Mouse (Mus musculus) gastrocnemius, postnatal 4 days (tissue): Measurements from ENCODE around the gene Pdk1. TPM values are rescaled to one million over a fixed set of nuclear protein-coding genes. Genes with fewer than 3 reads are reported as not detected.
"Not testable (repeated sequence)": the region's sequence is repeated elsewhere in the genome, so short reads cannot be mapped to it uniquely, and the experiment has no call there.

Source experiments
- DNase-seq, 2 experiments: peaks; one replicate each; pipeline ENCODE4 v3.0.0; 2021 to 2022; ENCODE audit warnings: low spot score in 2 of 2, mixed read lengths in 2 of 2
- total RNA-seq, 2 experiments: library from RNA; stranded (reverse); gene quantifications; 2 replicates each; pipeline ENCODE4 v1.2.3; 2021

Gene Pdk1
- total RNA-seq, 2 experiments from 2014 or later, result 54.3 to 56.0 TPM

DNA sequence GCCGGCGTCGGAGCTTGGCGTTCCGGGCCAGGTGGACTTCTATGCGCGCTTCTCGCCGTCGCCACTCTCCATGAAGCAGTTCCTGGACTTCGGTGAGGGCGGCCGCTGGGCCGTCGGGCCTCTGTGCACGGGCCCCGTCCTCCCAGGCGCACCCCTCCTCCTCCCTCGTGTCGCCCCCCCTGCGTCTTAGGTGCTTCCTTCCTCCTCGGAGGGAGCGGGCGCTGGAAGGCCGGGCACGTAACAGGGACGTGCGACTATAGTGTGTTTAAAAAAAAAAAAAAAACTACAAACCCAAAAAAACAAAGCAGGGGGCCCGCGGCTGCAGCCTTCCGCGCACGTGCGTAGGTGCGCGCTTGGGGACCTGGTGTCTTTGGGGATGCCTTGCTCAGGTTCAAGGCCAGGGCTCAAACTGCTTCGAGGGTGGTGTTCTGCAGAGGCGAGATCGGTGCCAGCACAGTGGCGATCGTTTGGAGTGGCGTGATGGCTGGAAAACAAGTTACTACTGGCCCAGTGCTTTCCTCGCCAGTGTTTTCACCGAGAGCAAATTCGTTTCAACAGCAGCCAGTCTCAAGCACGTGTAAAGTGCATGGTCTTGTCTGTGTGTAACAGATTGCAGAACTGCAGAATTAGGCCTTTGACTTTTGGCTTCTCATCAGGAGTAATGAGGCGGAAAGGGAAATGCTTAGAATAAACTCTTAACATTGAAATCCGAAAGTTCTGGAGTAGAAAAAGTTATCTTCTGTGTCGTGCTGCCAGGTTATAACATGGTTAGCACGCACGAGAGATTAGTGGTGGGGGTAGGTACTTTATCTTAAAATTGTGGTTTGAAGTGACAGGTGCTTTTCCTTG lies 674 bp downstream of the Pdk1 start:
- DNase-seq, result peak; percentile 34 to 40

DNA sequence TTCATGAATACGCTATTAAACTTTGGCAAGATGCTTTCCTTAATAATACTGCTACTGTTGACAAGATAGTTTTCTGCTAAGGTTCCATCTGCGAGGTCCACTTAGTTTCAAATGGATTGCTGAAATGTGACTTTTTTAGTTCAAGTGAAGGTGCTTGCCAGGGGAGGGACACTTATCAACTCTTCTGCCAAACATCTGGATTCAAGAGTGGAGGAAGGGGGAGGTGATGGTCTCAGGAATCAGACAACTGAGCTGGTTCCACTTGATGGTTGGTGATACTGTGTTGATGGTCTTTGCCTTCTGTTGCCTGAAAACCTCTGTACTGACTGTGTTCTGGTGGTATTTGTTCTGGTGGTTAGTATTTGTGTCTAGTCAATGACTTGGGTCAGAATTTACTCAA lies 1.4 kb downstream of the Pdk1 start:
- no peak for DNase-seq

DNA sequence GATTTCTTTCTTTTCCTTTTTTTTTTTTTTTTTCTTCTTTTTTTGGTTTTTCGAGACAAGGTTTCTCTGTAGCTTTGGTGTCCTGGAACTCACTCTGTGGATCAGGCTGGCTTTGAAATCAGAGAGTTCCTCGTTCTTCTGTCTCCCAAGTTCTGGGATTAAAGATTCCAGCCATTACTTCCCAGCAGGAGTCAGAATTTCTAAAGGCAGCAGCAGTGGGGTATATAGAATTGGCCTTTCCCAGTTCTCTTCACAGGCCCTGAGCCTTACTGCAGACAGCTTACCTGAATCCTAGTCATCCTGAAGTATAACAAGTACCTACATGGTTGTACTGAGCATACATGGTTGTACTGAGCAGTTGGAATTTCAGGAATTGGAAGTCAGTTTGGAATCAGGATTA lies 1.8 kb downstream of the Pdk1 start:
- no peak for DNase-seq

DNA sequence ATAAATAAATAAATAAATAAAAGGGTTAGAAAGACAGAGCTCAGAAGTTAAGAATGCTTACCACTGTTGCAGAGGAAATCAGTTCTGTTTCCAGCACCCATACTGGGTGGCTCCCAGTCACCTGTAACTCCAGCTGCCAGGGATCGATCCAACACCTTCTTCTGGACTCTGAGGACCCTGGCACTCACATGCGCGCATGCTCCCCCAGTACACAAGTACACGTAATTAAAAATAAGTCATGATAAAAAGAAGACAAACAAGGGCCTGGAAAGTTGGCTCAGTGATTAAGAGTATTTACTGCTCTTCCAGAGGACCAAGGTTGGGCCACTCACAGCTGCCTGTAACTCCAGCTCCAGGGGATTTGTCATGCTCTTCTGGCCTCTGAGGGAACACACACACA lies 4.8 kb downstream of the Pdk1 start:
- DNase-seq, result no peak

DNA sequence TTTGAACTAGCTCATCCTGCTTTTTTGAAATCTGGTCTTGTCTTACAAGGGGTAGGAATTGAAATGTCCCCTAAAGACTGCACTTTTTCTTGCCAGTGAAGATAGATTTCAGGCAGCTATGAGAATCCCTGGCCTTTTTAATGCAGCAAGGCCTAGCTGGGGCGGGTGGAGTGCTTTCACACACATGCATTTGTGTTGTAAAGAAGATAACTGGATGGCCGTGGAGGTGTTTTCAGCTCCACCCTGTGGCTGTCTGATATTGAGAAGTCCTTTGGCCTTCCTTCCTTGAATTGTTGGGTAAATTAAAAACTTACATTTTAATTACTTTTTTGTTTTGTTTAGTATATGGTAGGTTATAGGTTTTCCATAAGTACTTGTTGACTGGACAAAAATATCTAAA lies 5.4 kb downstream of the Pdk1 start:
- no peak for DNase-seq

DNA sequence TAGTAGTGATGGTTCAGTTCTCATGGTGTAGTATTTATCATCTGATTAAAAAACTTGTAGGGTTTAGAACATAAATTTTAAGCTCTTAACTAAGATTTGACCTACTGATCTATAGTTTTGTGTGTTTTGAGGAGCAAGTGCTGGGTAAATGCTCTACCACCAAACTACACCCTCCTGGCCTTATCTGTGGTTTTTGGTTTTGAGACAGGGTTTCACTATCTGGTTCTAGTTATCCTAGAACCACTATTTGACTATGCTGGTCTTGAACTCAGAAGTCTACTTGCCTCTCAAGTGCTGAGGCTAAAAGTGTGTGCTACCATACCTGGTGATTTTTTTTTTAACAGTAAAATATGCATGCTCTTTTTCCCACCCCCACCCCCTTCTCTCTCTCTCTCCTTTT lies 5.9 kb downstream of the Pdk1 start:
- no peak for DNase-seq

DNA sequence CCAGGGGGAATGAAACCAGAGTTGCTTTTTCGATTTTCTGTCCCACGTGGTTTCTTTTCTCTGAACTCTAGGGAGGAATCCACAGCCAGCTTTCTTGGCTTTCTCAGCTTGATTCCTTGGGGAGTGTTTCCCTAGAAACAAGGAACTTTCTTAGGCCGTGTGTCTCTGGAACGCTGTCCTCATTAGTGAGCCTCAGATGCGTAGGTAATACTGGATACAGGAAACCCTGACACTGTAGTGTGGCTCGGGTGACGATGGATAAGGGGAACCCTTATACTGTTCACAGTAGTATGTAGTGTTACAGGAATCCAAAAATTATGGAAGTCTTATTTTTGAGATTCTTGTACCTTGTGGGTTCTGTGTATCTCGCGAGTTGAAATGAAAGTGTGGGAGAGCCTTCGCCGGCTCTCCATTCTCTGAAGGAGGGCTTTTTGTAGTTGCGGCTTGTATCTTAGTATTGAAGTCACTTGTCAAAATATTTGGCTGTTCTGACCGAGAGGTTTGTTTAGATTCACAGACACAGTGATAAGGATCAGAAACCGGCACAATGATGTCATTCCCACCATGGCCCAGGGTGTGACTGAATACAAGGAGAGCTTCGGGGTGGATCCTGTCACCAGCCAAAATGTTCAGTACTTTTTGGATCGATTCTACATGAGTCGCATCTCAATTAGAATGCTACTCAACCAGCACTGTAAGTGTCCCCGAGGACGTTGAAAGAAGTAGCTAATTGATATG lies 10.1 kb downstream of the Pdk1 start:
- no peak for DNase-seq

DNA sequence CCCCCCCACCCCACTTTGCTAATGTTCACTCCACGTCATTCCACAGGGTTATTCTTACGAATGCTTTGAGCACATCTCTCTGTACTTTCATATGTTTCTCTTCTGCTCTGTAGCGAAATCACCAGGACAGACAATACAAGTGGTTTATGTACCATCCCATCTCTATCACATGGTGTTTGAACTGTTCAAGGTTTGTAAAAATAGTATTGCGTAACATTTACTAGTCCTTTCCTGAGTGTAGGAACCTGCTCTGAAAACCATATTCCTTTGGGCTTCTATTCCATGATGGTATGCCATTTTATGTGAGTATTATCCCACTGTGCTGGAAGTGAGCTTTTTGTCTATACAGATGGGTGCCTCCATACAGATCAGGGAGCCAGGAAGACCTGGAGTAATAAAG lies 14.2 kb downstream of the Pdk1 start:
- no peak for DNase-seq

DNA sequence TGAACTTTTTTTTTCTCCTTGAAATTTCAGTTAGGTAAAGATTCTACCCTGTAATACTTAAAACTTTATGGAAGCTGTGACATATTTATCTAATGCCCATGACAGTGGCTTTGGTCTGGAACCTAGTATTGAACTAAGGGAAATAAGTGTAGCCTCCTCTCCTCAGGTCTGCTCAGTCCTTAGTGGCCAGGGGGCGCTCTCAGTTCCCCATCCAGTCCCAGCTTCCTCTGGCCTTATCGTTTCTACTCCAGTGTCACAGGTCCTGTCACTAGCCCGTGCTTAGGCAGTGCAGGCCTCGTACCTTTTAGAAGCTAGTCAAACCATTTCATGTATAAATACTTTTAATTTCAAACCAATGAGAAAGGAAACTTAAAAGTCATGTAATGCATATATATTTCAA lies 15.4 kb downstream of the Pdk1 start:
- no peak for DNase-seq

DNA sequence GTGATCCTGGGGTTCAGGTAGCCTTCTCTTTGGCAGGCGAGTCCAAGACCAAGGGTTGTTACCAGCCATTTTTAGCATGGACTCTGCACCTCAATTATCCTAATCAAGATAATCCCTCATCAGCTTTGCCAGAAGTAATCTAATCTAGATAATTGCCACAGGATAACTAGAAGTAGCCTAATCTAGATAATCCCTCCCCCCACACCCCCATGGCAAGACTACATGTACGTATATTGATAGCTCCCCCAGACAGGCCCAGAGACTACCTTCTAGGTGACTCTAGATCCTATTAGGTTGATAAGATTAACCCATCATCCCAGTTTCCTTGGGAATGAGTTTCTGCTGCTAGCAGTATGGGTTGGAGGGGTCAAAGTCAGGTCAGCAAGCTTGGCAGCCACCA lies 18.5 kb downstream of the Pdk1 start:
- DNase-seq, result no peak

DNA sequence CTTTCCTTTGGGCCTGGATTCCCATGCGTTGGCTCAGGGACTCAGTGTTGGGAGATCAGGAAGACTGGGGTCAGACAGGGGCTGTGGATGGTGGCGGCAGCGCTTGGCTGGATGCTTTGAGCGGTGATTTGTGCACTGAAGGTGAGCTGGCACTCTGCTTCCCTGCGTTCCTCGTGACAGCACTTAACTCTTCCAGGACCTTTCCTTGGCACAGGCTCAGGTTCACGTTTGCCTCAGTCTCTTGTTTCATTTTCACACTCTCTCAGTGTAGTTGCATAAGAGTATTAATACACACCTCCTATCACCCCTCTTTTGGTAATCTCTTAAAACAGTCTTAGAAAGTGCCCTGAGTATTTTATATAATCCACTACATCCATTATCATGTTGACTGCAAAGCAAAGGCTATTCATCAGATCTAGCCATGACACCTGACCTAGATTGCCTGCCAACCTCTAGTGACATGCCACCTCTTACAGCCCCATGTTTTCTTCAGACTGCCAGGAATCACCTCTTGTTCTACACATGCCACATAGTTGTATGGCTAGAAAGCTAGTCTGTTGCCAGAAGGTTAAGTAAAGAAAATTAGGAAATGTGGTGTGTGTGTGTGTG lies 19.8 kb downstream of the Pdk1 start:
- no peak for DNase-seq

DNA sequence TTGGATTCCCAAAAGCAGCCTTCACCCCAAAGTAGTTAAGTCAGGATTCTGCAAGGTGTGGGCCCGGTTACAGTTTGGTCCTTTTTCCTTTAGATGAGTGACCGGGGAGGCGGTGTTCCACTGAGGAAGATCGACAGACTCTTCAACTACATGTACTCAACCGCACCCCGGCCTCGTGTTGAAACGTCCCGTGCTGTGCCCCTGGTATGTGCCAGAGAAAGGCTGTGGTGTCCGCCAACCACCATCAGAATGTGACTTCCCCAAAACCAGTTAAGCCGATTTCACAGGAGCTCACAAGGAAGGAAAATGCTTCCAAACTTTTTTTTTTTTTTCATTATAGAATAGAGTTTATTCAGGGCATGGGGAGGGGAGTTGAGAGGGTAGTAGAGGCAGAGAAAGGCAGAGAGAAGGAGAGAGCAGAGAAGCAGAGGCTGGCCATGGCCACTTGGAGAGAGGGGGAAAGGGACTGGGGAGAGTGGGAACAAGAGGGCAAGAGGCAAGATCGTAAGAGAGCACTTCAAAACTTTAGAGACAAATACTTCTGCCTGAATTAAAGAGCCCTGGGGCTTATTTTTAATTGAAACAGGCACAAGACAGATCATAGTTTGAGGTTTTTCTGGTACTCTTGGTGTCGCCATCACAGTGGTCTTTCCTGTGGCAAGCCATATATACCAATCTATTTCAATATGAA lies 22.7 kb downstream of the Pdk1 start:
- DNase-seq, result no peak

DNA sequence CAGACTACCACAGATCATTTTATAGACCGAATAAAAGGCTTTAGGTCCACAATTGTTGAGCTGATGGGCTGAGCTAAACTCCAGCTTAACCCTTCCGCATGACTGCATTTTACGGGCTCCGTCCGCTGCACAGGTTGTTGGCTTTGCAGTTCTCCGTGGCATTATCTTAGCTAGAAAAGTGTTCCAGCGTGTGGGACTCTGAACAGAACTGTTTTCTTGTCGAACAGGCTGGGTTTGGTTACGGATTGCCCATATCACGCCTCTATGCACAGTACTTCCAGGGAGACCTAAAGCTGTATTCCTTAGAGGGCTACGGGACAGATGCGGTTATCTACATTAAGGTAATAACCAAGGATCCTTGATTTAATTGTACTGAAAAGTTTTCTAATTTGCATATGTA lies 24.4 kb downstream of the Pdk1 start:
- no peak for DNase-seq

DNA sequence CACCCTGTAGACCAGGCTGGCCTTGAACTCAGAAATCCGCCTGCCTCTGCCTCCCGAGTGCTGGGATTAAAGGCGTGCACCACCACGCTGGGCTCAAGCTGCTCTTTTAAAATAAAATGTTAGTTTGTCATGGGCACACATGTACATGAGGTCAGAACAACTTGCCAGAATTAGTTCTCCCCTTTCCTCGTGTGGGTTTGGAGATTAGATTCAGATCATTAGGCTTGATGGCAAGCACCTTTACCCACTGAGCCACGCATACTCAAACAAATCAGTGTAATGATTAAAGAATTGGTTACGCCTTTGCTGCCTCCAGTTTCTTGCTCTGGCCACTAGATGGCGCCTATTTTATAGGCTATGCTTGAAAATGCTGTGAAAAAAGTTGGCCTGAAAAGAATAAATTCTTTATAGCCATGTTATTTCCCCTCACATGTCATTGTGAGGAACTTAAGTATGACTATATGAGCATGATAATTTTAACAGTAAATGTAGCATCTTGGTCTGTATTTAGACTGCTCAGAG lies 25.4 kb downstream of the Pdk1 start:
- DNase-seq, result peak in 1 of 2 experiments; percentile 26

DNA sequence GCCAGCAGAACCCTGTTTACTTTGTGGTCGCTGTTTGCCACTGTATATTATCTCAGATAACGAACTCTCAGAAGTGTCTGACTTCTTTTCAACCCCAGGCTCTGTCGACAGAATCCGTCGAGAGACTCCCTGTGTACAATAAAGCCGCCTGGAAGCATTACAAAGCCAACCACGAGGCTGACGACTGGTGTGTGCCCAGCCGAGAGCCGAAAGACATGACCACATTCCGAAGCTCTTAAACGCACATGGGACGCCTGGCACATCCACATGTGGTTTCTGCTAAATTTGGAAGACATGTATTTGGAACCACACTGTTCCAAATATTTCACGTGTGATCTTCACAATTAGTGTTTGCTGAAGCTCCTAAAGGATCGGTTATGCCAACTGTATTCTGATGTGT lies 26.9 kb downstream of the Pdk1 start:
- DNase-seq, result no peak

DNA sequence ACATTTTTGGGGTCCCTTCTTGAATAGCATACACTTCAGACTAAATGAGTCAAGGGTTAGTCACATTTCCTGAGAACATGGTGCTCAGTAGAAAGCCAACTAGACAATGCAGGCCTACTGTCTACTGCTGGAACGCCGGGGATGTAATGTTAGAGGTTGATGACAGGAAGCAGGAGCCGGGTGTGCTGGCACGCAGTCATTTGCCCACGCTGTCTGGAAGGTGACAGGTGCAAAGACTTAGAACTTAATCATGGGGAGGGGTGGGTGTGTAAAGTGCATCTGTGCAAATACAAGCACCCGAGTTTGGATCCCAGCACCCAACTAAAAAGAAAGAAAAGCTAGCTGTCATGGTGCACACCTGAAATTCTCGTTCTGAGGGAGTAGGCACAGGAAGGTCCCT lies 32.1 kb downstream of the Pdk1 start:
- DNase-seq, result no peak

DNA sequence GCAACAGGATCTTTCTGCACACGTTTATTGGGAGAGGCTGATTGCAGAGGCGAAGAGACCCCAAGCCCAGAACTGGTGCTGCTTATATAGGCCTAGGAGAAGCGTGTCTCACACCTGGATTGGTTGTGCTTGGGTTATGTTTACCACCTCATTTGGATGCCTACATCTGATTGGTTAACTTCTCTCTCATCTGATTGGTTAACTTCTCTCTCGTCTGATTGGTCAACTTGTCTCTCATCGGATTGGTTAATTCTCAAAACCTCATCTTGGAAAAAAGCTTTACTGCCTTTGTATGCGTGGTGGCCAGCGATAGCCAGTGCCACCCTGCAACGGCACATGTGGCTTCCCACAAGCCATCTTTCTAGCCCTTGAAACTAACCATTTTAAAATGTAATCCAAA lies 33.3 kb downstream of the Pdk1 start:
- DNase-seq, result not testable (repeated sequence)

DNA sequence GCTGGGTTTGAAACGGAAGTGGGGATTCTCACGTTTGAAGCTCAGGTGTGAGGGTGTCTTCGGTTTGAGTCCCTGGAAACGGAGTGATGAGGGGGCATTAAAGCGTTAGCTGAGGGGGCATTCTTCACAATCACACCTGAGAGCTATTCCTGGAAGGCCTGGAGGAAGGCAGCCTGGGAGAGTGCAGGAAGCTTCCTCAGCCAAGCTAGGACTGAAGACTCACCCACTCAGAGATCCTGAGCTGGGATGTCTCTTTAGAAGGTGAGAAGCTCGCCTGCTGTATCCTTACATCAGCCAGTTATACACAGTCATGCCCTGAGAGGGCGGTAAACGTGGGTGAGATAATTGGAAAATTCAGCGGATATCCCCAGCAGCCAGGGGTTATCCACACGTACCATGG lies 40.9 kb downstream of the Pdk1 start:
- no peak for DNase-seq

DNA sequence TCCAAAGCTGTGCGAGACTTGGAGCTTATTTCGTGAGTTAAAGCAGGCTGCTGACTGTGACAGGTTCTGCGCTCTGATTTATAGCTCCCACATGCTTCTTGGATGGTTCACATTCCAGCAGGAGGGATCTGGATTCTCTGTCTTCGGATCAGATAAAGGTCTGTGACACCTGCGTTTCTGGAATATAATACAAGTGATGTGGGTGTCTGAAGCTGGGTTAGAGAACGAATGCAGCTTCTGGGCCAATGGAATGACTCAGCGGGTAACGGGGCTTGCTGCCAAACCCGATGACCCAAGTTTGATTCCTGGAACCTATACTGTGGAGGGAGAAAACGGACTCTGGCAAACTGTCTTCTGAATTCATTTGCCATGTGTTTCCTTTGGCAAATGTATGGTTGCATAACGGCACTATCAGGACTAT lies 46.2 kb downstream of the Pdk1 start:
- DNase-seq, result peak in 1 of 2 experiments; percentile 25

DNA sequence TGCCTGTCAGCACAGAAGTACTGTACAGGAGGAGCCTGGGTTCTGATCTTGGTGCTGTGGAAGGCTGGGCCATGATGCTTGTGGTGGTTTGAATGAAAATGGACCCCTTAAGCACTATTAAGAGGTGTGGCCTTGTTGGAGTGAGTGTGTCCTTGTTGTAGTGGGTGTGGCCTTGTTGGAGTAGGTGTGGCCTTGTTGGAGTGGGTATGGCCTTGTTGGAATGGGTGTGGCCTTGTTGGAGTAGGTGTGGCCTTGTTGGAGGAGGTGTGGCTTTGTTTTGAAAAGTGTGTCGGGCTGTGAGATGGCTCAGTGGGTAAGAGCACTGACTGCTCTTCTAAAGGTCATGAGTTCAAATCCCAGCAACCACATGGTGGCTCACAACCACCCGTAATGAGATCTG lies 51.9 kb downstream of the Pdk1 start:
- not testable (repeated sequence) for DNase-seq

DNA sequence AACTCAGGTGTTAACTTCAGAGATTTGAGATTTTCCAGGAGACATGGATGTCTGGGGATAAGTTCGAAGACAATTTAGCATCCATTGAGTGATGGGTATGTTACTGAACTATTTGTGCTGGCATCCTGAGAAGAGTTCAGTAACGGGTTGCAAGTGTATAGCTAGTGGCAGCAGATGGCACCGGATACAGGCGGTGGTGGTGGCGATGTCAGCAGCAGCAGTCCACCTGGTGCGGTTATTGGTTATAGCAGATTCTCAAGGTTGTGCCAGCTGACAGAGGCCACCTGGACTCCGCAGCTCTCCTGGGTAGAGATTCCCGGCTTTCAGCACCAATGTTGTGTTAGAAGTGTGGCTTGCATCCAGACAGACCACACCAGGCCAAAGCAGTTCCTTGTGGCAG lies 61.0 kb downstream of the Pdk1 start:
- DNase-seq, result no peak
